Mouse (Mus musculus) bone marrow macrophage, adult 2 months (primary cell): ENCODE measurements at regions not wholly inside any gene's neighbourhood (a gene's known extent, or its start where the extent isn't known, plus 50 kb on each side); places are given as distances from the start of the nearest gene placed in this dataset.

ENCODE experiments used
- H3K27ac ChIP-seq: 2 replicates; pipeline ENCODE4 v1.5.1; 2012; ENCODE audit warnings: low read depth, low read length; ENCODE audit not compliant: insufficient read depth
- H3K4me1 ChIP-seq: 2 replicates; pipeline ENCODE4 v1.6.1; 2012; ENCODE audit warnings: low read length; ENCODE audit not compliant: control insufficient read depth, insufficient read depth
- H3K4me3 ChIP-seq: 2 replicates; pipeline ENCODE4 v1.5.1; 2012; ENCODE audit warnings: mild to moderate bottlenecking, low read length, moderate library complexity; ENCODE audit not compliant: insufficient read depth
- CTCF ChIP-seq: IDR thresholded peaks from 2 replicates; pipeline ENCODE4 v1.5.1; 2012; ENCODE audit warnings: low read depth, mild to moderate bottlenecking, low read length, moderate library complexity
- POLR2A ChIP-seq: IDR thresholded peaks from 2 replicates; pipeline ENCODE4 v1.6.1; 2012; ENCODE audit warnings: mild to moderate bottlenecking, low read depth, low read length, borderline replicate concordance

- no peaks in the 10 kb centered on the region for H3K4me1 ChIP-seq
- H3K27ac ChIP-seq: no peak overlapping the region
- no peak overlapping the region for H3K4me3 ChIP-seq
- no peak for TF ChIP-seq CTCF
- TF ChIP-seq POLR2A: no peak
Measured at GRCm38 (mm10) chr4:105565796-105566195, 223.9 kb upstream of the Gm12728 start.

GRCm38 (mm10) chr4:105566513-105567457 is 222.9 kb upstream of the Gm12728 start:
- Histone ChIP-seq H3K4me1 (no peaks in the 10 kb centered on the region), H3K4me3 (no peak overlapping the region), H3K27ac (no peak overlapping the region)
- TF ChIP-seq POLR2A (no peak), CTCF (no peak)

- TF ChIP-seq POLR2A (no peak), CTCF (no peak)
- Histone ChIP-seq H3K4me1 (no peaks in the 10 kb centered on the region), H3K4me3 (no peak overlapping the region), H3K27ac (no peak overlapping the region)
Measured at GRCm38 (mm10) chr4:105569671-105570070, 220.0 kb upstream of the Gm12728 start.

GRCm38 (mm10) chr4:105575550-105575949 is 214.1 kb upstream of the Gm12728 start:
- TF ChIP-seq POLR2A (no peak), CTCF (no peak)
- H3K27ac ChIP-seq: no peak overlapping the region
- no peaks in the 10 kb centered on the region for H3K4me1 ChIP-seq
- no peak overlapping the region for H3K4me3 ChIP-seq

- TF ChIP-seq CTCF (no peak), POLR2A (no peak)
- Histone ChIP-seq H3K27ac (no peak overlapping the region), H3K4me3 (no peak overlapping the region), H3K4me1 (no peaks in the 10 kb centered on the region)
Measured at GRCm38 (mm10) chr4:105580987-105581386, 208.7 kb upstream of the Gm12728 start.

GRCm38 (mm10) chr4:105584329-105584925 is 205.2 kb upstream of the Gm12728 start:
- TF ChIP-seq POLR2A (no peak), CTCF (no peak)
- H3K4me1 ChIP-seq: no peaks in the 10 kb centered on the region
- no peak overlapping the region for H3K27ac ChIP-seq
- H3K4me3 ChIP-seq: no peak overlapping the region

GRCm38 (mm10) chr4:105603661-105604060 is 186.0 kb upstream of the Gm12728 start:
- no peak overlapping the region for H3K4me3 ChIP-seq
- TF ChIP-seq POLR2A (no peak), CTCF (no peak)

GRCm38 (mm10) chr4:105604607-105605006 is 185.1 kb upstream of the Gm12728 start:
- TF ChIP-seq POLR2A (no peak), CTCF (no peak)
- no peak overlapping the region for H3K4me3 ChIP-seq
- H3K27ac ChIP-seq: no peak overlapping the region
- H3K4me1 ChIP-seq: no peaks in the 10 kb centered on the region

More at GRCm38 (mm10) chr4:105603661-105604060, 186.0 kb upstream of the Gm12728 start:
- Histone ChIP-seq H3K27ac (no peak overlapping the region), H3K4me1 (no peaks in the 10 kb centered on the region)

GRCm38 (mm10) chr4:105606731-105607130 is 182.9 kb upstream of the Gm12728 start:
- H3K27ac ChIP-seq: no peak overlapping the region
- TF ChIP-seq POLR2A: no peak

GRCm38 (mm10) chr4:105610917-105611316 is 178.8 kb upstream of the Gm12728 start:
- TF ChIP-seq CTCF: no peak
- no peak overlapping the region for H3K27ac ChIP-seq
- no peak overlapping the region for H3K4me3 ChIP-seq
- H3K4me1 ChIP-seq: no peaks in the 10 kb centered on the region

More at GRCm38 (mm10) chr4:105606731-105607130, 182.9 kb upstream of the Gm12728 start:
- Histone ChIP-seq H3K4me1 (no peaks in the 10 kb centered on the region), H3K4me3 (no peak overlapping the region)

- no peaks in the 10 kb centered on the region for H3K4me1 ChIP-seq
- TF ChIP-seq CTCF: no peak
- TF ChIP-seq POLR2A: no peak
- H3K4me3 ChIP-seq: no peak overlapping the region
- no peak overlapping the region for H3K27ac ChIP-seq
Measured at GRCm38 (mm10) chr4:105614390-105614789, 175.3 kb upstream of the Gm12728 start.
